Mouse (Mus musculus): ENCODE results near the gene Mrtfb.

The Mrtfb gene

GRCm38 (mm10) chr16:13437770-13438372 lies 181.6 kb downstream of the Mrtfb start:
- DNase-seq (ENCODE audit: low spot score), result peak; percentile 28

GRCm38 (mm10) chr16:13440468-13440867 lies 184.2 kb downstream of the Mrtfb start:
- peak; percentile 29 for DNase-seq (ENCODE audit: low spot score)

- no peak for DNase-seq (ENCODE audit: low spot score)
Measured at GRCm38 (mm10) chr16:13443764-13444163, 187.5 kb downstream of the Mrtfb start.

- DNase-seq (ENCODE audit: low spot score), result no peak
Measured at GRCm38 (mm10) chr16:13445461-13445860, 189.2 kb downstream of the Mrtfb start.

- DNase-seq (ENCODE audit: low spot score), result no peak
Measured at GRCm38 (mm10) chr16:13446488-13446887, 190.2 kb downstream of the Mrtfb start.

DNA sequence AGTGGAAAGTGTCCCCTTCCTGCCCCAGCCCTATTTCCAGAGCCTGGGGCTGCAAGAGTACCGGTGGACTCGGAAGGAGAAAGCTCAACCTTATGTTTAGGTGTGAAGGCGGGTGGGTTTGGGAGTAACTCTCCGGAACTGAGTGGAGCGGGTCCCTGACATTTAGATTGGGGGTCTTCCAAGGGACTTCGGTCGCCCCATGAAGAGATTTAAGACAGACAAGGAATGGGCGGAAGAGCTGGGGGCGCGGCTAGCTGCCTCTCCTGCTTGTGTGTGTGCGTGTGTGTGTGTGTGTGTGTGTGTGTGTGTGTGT lies 190.6 kb downstream of the Mrtfb start:
- DNase-seq (ENCODE audit: low spot score), result no peak

- DNase-seq (ENCODE audit: low spot score), result peak; percentile 35
Measured at GRCm38 (mm10) chr16:13447284-13448050, 191.2 kb downstream of the Mrtfb start.

DNA sequence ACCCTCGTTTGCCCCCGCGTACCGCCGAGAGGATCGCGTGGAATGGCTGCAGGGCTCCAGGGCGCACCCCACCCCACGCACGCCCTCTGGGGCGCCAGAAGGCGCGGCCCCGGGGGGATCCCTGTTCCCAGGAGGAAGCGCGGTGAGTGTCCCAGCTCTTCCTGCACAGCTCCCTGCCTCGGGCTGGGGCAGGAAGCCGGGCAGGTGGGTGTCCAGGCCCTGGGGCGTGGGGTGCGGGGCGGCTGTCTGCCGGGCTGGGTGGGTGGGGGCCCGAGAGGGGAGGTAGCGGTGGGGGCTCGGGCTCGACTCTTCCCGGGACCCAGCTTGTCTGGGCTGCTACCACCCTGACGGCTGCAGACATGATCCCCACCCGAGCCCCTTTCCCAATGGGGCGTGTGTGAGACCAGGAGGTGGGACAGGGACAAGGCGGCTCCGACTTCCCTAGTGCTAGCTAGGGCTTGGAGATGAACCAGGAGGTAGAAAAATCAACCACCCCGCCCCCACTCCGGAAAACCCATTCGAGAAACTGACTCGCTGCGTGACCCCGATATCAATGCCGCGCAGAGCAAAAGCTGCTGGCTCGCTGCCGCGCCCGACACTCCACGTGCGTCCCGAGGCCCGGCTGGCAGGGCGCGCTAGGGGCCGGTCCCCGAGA lies 191.9 kb downstream of the Mrtfb start:
- peak; percentile 26 for DNase-seq (ENCODE audit: low spot score)

DNA sequence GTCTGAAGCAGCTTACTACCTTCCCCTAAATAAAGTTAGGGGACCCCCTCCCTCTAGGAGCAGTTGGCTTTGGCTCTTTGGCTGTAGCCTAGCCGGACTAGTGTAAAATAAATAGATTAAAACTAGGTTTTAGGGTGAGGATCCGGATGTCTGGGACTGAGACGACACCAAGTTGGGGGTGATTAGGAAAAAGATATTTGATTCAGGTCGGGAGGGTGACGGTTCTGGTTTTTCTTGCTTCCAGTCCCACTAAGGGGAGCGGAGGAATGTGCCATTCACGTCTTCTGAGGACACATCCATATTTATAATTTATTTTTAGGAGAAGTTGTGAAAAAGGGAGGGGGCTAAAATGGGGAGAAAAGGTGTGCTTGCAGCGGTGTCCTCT lies 192.4 kb downstream of the Mrtfb start:
- no peak for DNase-seq (ENCODE audit: low spot score)

DNA sequence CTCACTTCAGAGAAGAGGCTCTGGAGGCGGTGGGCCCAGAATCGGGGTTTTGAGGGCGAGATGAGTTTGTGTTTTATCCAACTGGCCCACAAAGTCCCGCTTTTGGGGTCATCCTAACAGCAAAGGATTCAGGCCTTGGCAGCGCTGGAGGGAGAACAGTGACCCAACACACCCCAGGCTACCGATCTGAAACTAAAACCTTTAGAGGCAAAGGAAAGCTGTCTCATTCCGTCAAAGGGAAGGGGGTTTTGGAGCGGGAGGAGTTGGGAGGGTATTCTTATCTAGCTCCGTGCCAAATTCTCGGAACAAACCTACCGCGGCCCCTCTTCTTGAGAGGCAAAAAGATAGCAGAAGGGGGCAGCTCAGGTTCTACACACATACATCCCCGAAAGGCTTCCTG lies 193.2 kb downstream of the Mrtfb start:
- DNase-seq (ENCODE audit: low spot score), result no peak

GRCm38 (mm10) chr16:13450831-13451230 lies 194.6 kb downstream of the Mrtfb start:
- no peak for DNase-seq (ENCODE audit: low spot score)

DNA sequence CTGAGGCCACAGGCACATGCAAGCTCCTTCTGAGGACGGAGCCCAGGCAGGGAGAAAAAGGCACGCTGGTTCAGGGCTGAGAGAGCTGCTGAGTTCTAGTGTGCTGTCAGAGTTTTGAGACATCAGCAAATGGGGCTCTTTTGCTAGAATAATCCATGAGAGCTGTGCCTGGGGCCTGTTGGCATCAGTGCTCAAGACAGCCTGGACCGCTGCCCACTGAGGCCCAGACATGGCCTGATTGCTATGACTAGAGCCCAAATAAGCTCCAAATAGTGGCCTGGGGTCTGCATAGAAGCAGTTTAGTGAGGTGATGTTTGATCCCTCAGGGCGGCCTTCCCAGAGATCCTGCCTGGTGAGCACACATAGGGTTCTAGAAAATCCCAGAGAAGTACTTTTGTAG lies 195.7 kb downstream of the Mrtfb start:
- no peak for DNase-seq (ENCODE audit: low spot score)

GRCm38 (mm10) chr16:13452661-13453060 lies 196.4 kb downstream of the Mrtfb start:
- no peak for DNase-seq (ENCODE audit: low spot score)

- no peak for DNase-seq (ENCODE audit: low spot score)
Measured at GRCm38 (mm10) chr16:13454026-13454600, 197.8 kb downstream of the Mrtfb start.

- DNase-seq (ENCODE audit: low spot score), result no peak
Measured at GRCm38 (mm10) chr16:13455560-13455959, 199.3 kb downstream of the Mrtfb start.

DNA sequence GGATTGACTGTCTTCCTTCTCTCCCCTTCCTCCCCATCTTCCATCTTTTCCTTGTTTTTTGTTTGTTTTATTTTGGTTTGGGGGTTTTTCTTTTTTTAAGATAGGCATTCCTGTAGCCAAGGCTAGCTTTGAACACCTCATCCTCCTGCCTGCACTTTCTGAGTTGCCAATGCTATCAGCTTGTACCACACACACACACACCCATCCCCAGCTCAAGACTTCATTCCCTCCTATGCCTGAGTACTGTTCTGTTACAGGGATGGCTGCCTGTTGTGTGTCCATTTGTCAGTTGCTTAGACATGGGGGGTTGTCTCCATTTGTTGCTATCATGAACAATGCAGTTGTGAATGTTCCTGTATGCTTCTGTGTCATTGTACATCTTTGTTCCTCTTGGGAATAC lies 202.3 kb downstream of the Mrtfb start:
- no peak for DNase-seq (ENCODE audit: low spot score)

DNA sequence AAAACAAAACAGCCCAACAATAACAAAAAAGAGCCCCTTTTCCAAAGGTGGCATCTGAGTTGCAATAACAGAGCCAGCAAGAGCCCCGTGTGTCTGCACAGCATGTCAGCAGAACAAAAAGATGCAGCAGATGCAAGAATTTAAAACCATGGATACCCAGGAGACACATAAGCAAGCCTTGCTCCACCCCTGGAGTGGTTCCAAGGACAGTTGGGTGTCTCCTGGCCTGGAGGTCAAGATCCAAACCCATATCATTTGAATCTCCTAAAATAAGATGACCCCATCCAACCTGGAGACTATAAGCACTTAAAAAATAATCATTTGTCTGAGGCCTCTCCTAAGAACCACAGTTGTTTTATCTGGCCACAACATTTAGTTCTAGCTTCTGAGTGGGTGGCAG lies 203.8 kb downstream of the Mrtfb start:
- DNase-seq (ENCODE audit: low spot score), result no peak

DNA sequence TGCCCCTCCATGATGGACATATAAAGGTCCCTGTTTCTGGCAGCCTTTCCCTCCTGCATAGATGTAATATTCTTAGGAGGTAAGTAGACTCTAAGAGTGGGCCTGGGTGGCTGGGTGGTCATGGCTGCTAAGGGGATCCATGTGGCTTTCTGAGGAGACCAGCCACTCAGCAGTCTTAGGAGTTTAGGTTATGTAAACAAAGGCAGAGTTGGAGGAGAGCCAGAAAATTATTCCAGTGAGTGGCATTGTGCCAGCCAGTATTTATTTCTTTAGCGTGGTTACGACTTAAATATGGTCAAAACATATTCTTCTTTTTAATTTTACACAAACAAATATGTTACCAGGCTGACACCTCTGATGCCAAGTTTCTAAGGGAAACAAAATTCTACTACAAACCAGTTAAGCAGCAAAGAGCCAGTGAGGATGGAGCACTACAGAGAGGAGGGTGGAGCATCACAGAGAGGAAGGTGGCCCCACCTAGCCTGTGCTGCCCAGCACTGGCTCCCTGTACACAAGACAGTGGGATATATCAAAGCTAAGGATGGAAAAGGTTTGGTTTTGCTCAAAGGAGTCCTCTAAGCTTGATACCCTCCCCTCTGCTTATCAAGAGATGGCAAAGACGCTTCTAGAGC lies 204.6 kb downstream of the Mrtfb start:
- no peak for DNase-seq (ENCODE audit: low spot score)

DNA sequence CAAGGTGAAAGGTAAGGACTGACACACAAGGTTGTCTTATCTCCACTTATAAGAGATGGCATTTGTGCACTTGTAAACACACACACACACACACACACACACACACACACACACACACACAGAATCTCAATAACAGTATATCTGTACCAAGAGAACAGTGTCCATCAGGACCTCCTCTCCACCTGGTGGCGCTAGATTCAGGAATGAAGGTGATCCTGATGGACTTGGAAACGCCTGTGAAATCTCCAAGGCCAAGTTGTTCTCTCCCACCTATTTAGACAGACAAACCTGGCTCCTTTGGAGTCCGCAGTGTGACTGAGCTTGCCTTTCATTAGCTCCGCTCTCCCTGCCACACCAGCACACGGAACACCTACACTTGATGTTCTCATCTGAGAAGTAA lies 208.4 kb downstream of the Mrtfb start:
- DNase-seq (ENCODE audit: low spot score), result no peak
